Mouse (Mus musculus): ENCODE measurements around the gene Slc35g3.

- TF ChIP-seq CEBPB (IDR thresholded peaks at IDR 0.05; ENCODE audit: low read depth) = no peak
- TF ChIP-seq CTCF (IDR thresholded peaks at IDR 0.05; ENCODE audit: control insufficient read depth, insufficient read depth, insufficient read length) = no peak
These were observed 43.1 kb downstream of the Slc35g3 start for GRCm38 (mm10) chr11:69718661-69719060.
